Mouse (Mus musculus) heart, postnatal 4 days (tissue): Measurements from ENCODE around the gene Amz2. TPM values are rescaled to one million over a fixed set of nuclear protein-coding genes. Genes with fewer than 3 reads are reported as not detected.
A peak's percentile ranks its signal among the peaks of the same experiment; 100 is the strongest.
"Not testable (repeated sequence)": the region's sequence is repeated elsewhere in the genome, so short reads cannot be mapped to it uniquely, and the experiment has no call there.

Source experiments
- DNase-seq: peaks from one replicate; pipeline ENCODE4 v3.0.0; 2021
- total RNA-seq, 2 experiments: library from RNA; stranded (reverse); gene quantifications; 2 replicates each; pipeline ENCODE4 v1.2.3; 2021

Amz2 gene
- total RNA-seq, 2 experiments from 2014 or later: 46.9 to 49.4 TPM

- DNase-seq: no peak
Observed at GRCm38 (mm10) chr11:109470921-109471861, 45.4 kb downstream of the Amz2 start.

- DNase-seq: peak; percentile 59
Observed at GRCm38 (mm10) chr11:109472171-109472691, 46.5 kb downstream of the Amz2 start.

- DNase-seq: no peak
Observed at GRCm38 (mm10) chr11:109472821-109473170, 47.0 kb downstream of the Amz2 start.

GRCm38 (mm10) chr11:109473171-109474085 lies 47.7 kb downstream of the Amz2 start, which contains the start of the genes Arsg and Slc16a6:
Arsg (plus strand) TSS chr11:109473374.
Slc16a6 (minus strand) TSS chr11:109473598.
- DNase-seq: peak; percentile 86

GRCm38 (mm10) chr11:109474086-109474742 lies 48.5 kb downstream of the Amz2 start:
- DNase-seq: no peak

- no peak for DNase-seq
Observed at GRCm38 (mm10) chr11:109474836-109475235, 49.1 kb downstream of the Amz2 start.

GRCm38 (mm10) chr11:109475717-109476116 lies 50.0 kb downstream of the Amz2 start:
- DNase-seq: no peak

GRCm38 (mm10) chr11:109476241-109476640 lies 50.5 kb downstream of the Amz2 start:
- DNase-seq: no peak

GRCm38 (mm10) chr11:109476653-109477052 lies 50.9 kb downstream of the Amz2 start:
- no peak for DNase-seq

GRCm38 (mm10) chr11:109477606-109478380 lies 52.0 kb downstream of the Amz2 start:
- peak; percentile 28 for DNase-seq

- DNase-seq: no peak
Observed at GRCm38 (mm10) chr11:109479575-109480285, 54.0 kb downstream of the Amz2 start.

- no peak for DNase-seq
Observed at GRCm38 (mm10) chr11:109480440-109480839, 54.7 kb downstream of the Amz2 start.

- DNase-seq: peak; percentile 43
Observed at GRCm38 (mm10) chr11:109485398-109486045, 59.8 kb downstream of the Amz2 start.

GRCm38 (mm10) chr11:109487111-109487510 lies 61.4 kb downstream of the Amz2 start:
- no peak for DNase-seq

GRCm38 (mm10) chr11:109487991-109488684 lies 62.4 kb downstream of the Amz2 start:
- DNase-seq: no peak

GRCm38 (mm10) chr11:109489763-109490162 lies 64.0 kb downstream of the Amz2 start:
- no peak for DNase-seq

GRCm38 (mm10) chr11:109491844-109492243 lies 66.1 kb downstream of the Amz2 start:
- no peak for DNase-seq

GRCm38 (mm10) chr11:109492847-109493464 lies 67.2 kb downstream of the Amz2 start:
- DNase-seq: not testable (repeated sequence)
